Mouse (Mus musculus) left cerebral cortex, adult 2 months (tissue): ENCODE measurements around the gene Fbxl12. TPM values are rescaled to one million over a fixed set of nuclear protein-coding genes. Genes with fewer than 3 reads are reported as not detected.

Experiments used
- DNase-seq, 2 experiments: peaks; one replicate each; pipeline ENCODE4 v3.0.0; 2021 to 2022; ENCODE audit warnings: low spot score in 2 of 2, mixed read lengths in 1 of 2; ENCODE audit errors: extremely low spot score in 1 of 2
- H3K27ac ChIP-seq: fragments of 200-600 bp; 2 replicates; pipeline ENCODE4 v1.8.1; 2022
- H3K4me3 ChIP-seq: fragments of 200-600 bp; 2 replicates; pipeline ENCODE4 v1.8.1; 2022
- CTCF ChIP-seq: fragments of 200-600 bp; IDR thresholded peaks from 2 replicates; pipeline ENCODE4 v1.8.1; 2022; ENCODE audit warnings: antibody characterized with exemption, mild to moderate bottlenecking, moderate library complexity
- intact Hi-C: fragments of 180-260 bp; cut with DNase I; formaldehyde crosslinking; loops from one replicate; pipeline ENCODE4 v1.15.1; 2025
- total RNA-seq, 2 experiments: library from RNA; stranded (reverse); gene quantifications; 2 replicates each; pipeline ENCODE4 v1.2.3; 2021

The Fbxl12 gene
- total RNA-seq, 2 experiments from 2014 or later = 26.4 to 28.6 TPM

DNA sequence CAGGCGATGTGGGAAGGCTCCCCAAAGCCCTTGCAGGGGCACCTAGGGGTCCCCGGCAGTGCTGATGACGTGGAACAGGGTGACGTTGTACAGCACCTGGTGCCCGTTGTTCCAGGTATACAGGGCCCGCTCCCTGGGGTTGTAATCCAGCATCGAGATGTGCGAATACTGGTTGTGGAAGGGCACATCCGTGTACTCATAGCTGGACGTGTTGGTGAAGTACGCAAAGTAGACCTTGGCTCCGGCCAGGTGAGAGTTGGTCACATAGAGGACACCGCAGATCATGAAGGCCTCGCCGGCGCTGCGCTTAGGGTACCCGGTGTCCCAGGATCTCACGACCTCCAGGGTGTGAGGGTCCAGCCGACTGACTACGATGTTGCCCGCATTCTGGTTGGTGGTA is 23.5 kb upstream of the Fbxl12 start:
- no peak overlapping the region for H3K27ac ChIP-seq

DNA sequence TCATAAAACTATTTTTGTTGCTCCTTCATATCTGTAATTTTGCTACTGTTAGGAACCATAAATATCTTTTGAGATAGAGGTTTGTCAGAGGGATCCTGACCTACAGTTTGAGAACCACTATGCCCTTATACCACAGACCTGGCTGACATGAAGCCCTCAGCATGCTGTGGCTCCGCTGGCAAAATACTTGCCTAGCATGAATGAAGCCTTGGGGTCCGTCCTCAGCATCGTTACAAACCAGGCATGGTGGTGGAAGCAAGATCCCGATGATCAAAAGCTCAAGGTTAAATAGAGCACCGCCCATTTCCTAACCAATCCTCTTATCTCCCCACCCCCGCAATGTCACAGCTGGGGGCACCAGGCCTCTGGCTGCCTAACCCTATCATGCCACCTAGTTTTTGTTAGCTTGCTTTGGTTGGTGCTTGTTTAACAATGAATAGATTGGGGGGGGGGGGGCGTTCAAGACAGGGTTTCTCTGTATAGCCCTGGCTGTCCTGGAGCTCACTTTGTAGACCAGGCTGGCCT is 22.0 kb upstream of the Fbxl12 start:
- H3K27ac ChIP-seq = peak overlapping the region; percentile 95
- TF ChIP-seq CTCF = no peak
- intact Hi-C loops = loop anchor here (1.0 kb wide), 1 partner anchor 61 kb away; no protein-coding TSS in a partner anchor
- no peak for DNase-seq
- H3K4me3 ChIP-seq = no peak overlapping the region

More for the DNA sequence above, 23.5 kb upstream of the Fbxl12 start:
- intact Hi-C loops = no loop called here
- H3K4me3 ChIP-seq = no peak overlapping the region
- no peak for TF ChIP-seq CTCF
- DNase-seq = no peak

DNA sequence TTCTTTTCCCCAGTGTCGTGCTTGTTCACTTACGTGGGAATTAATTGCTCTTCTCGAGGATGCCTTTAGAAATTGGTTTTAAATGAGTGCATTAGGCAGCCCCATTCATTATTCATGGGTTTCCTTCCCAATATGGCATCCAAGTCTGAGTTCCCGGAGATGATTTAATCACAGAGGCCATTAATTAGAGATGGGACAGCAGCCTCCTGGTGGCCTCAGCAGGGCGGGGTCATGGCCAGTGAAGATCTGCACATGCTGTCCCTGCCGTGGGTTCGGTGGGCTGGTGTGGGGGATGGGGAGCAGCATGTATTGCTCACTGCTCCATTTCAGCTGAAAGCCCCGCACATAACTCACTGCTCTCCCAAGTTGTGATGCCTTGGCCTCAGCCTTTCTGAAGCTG is 21.4 kb upstream of the Fbxl12 start:
- intact Hi-C loops = loop anchor here (1.0 kb wide), 1 partner anchor 61 kb away; no protein-coding TSS in a partner anchor
- Histone ChIP-seq H3K27ac (peak overlapping the region; percentile 95), H3K4me3 (no peak overlapping the region)
- DNase-seq = no peak
- no peak for TF ChIP-seq CTCF

DNA sequence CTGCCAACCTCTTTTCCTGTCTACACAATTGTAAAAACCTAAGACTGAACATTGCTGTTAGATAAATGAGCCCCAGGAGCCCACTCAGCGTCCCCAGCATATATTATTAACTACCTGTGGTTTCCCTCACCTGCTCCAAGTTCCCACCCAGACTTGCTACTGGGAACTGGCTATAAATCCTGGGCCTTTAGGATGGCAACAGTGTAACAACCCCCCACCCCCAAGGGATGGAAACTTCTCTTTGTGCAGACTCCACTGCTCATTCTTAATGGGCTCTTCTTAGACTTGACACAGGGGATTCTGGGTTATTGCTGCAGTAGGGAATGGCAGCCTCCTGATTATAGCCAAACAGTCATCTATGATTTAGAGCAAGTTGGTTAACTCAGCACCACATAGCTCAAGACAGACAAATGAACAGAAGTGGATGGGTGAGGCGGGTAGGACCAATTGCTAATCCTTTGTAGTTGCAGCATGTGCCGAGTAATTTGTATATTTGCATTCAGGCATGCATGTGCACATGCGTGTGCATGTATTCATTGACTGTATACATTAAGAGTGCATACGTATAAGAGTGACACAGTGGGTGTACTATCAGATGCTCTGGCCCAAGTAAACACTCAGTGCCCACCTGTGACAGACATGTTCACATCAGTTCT is 20.5 kb upstream of the Fbxl12 start:
- intact Hi-C loops = loop anchor here (5.0 kb wide), 1 partner anchor 167 kb away; no protein-coding TSS in a partner anchor
- TF ChIP-seq CTCF = no peak

DNA sequence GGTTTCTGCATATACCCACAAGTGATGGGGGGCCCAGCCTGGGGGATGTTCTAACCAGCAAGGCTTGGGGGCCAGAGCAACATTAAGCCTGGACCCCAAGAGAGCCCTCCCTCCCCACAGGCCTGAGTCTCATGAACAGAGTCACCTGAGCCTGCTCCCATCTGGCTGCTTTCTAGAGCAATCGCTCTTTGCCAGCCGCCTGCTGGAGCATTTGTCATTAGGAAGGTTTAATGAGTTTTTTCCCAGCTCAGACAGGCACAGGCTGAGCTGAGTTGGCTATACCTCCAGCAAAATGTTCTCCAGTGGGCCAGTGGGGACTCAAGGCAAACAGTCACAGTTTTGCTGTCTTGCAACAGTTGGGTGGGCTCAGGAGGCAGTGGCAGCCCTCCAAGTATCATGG is 19.8 kb upstream of the Fbxl12 start:
- intact Hi-C loops = loop anchor here (5.0 kb wide), 1 partner anchor 168 kb away; no protein-coding TSS in a partner anchor
- TF ChIP-seq CTCF = peak; percentile 4; the same call in 1 of the 2 replicates
- peak overlapping the region; percentile 95 for H3K27ac ChIP-seq
- H3K4me3 ChIP-seq = no peak overlapping the region
- peak; percentile 37 to 40 for DNase-seq

More for the DNA sequence above, 20.5 kb upstream of the Fbxl12 start:
- no peak overlapping the region for H3K4me3 ChIP-seq
- no peak for DNase-seq
- H3K27ac ChIP-seq = peak overlapping the region; percentile 95

DNA sequence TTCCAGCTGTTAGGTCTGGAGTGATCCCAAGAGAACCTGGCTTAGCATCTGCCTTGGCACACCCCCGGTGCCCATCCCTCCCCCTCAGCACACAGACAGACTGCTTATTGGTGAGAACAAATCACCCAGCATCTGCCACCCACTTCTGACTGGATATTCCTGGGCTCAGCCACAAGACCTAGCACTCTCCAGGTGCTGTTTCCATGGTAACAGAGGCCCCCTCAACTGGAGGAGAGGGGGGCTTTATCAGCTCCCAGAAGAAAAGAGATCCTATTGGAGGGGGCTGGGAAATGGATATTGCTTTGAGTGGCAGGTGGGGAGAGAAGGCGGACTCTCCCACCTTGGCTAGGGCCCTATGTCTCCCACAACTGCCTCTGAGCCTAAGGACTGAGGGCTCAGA is 19.4 kb upstream of the Fbxl12 start:
- intact Hi-C loops = loop anchor here (5.0 kb wide), 1 partner anchor 168 kb away; no protein-coding TSS in a partner anchor
- Histone ChIP-seq H3K4me3 (no peak overlapping the region), H3K27ac (peak overlapping the region; percentile 95)
- no peak for TF ChIP-seq CTCF
- DNase-seq = peak; percentile 62 to 75

DNA sequence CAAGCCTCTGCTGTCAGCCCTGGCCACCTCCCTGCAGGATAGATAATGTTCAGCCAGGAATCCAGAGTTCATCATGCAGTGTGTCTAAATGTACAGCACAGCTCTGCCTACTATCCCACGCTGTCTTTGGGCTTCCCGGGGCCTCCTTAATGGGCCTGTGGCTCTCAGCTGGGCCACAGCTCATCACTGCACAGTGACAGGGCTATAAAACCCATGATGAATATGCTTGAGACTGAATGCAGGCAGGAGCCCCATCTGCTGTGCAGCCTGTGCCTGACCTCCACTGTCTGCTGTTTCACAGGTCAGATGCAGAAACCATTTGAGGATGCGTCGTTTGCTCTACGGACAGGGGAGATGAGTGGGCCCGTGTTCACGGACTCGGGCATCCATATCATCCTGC is 18.3 kb upstream of the Fbxl12 start:
- Histone ChIP-seq H3K27ac (peak overlapping the region; percentile 95), H3K4me3 (no peak overlapping the region)
- no peak for TF ChIP-seq CTCF
- intact Hi-C loops = loop anchor here (1.0 to 5.0 kb wide), 3 partner anchors 64 to 169 kb away; no protein-coding TSS in a partner anchor
- no peak for DNase-seq

DNA sequence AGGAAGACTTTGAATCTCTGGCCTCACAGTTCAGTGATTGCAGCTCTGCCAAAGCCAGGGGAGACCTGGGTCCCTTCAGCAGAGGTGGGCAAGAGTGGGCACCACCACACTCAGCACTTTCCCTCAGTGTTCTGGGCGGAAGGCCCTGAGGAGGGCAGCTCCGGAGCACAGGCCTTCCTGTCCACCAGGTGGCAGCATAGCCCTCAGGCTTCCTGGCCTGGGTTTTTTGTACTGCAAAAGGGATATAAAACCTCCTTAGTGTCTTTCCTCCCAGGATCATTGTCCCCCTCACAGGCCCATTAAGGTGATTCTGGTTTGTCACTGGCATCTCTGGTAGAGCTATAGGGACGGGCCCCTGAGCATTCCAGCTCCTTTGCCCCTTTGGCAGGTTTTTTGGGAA is 17.8 kb upstream of the Fbxl12 start:
- Histone ChIP-seq H3K27ac (peak overlapping the region; percentile 95), H3K4me3 (no peak overlapping the region)
- DNase-seq = peak; percentile 80 to 87
- peak; percentile 96 for TF ChIP-seq CTCF
- intact Hi-C loops = loop anchor here (1.0 to 5.0 kb wide), 3 partner anchors 65 to 170 kb away; no protein-coding TSS in a partner anchor

DNA sequence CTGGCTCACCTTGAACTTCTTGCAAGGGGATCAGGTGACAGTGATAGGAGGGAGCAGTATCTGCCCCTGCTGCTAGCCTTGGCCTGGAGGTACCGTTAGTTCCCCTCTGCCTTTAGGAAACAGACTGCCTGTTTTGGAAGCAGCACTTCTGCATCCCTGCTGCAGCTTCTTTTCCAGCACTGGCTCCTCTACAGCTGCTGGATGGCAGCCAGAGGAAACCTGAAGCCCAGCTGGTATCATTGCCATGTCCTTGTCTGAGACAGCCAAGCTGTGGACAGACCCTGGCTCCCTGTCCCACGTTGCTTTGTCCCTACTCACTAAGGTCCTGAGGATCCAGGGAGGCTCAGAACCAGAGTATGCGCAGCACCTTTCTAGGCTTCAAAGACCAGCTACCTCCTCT is 13.0 kb upstream of the Fbxl12 start:
- TF ChIP-seq CTCF = no peak
- no peak for DNase-seq
- Histone ChIP-seq H3K27ac (peak overlapping the region; percentile 72), H3K4me3 (no peak overlapping the region)
- intact Hi-C loops = no loop called here

DNA sequence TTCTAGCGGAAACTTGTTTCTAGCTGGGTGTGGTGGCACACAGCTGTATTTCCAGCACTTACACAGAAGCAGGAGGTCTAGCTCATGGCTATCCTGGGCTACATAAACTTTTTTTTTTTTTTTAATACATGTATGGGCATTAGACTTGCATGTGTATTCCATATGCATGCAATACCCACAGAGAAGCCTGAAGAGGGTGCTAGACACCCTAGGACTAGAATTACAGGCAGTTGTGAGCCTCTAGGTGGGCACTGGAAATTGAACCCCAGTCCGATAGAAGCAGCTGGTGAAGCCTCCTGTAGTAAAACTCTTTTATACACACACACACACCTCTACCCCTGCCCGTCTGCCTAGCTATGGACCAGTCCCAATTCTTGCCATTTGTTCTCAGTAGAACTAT is 9.3 kb upstream of the Fbxl12 start:
- peak; percentile 12 for TF ChIP-seq CTCF
- DNase-seq = no peak
- Histone ChIP-seq H3K4me3 (no peak overlapping the region), H3K27ac (no peak overlapping the region)
- intact Hi-C loops = loop anchor here (5.0 kb wide), 1 partner anchor 192 kb away; the partner anchor contains the start of gene Zfp26

DNA sequence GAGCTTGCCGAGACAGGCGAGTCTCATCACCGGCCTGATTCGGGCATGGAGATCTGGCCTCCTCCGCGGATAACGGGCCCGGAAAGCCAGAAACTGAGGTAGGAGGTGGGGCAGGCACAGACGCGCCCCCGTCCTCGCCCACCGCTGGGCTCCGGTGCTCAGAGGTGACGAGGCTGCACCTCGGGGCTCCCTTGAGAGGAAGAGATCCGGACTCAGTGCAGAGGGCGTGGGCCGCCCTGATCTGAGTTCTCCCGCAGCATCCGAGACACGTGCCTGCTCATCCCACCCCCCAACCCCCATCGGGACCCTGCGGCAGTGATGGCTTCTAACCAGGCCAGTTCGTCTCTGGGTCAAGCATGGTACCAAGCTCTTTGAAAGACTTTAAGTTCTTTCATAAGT is 7.7 kb upstream of the Fbxl12 start:
- intact Hi-C loops = loop anchor here (5.0 kb wide), 1 partner anchor 190 kb away; the partner anchor contains the start of gene Zfp26
- no peak for DNase-seq
- Histone ChIP-seq H3K27ac (peak overlapping the region; percentile 92), H3K4me3 (peak overlapping the region; percentile 99)
- no peak for TF ChIP-seq CTCF

DNA sequence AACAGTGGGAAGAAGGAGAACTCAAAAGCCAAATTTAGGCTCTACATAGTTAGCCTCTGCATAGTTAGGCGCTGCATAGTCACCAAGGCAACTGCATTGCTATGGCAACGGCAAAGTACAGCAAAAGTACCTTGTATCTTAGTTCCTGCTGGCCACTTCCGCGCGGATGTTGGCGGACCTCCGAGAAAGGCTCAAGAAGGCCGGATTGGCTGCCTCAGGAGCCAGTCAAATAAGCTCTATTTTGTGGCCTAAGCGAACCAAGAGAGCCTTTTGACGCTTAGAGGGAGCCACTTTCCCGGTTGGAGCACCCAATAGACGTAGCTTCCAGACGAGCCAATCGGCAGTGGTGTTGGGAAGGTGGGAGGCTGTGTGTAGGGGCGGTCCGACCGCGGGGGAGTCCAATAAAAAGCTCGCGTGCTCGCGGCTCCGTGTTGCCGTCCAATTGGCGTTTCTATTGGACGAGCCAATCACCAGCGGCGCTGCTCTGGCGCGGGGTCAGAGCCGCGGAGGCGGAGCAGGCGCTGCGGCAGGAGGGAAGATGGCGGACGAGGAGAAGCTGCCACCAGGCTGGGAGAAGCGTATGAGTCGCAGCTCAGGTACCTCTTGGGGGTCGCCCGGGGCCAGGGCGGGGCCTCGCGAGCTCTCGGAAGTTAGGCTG is 7.2 kb upstream of the Fbxl12 start, which contains the start of gene Pin1:
Pin1 (plus strand) TSS at position 494 of the 658 bp plus-strand sequence.
- H3K4me3 ChIP-seq = peak within 1 kb of the TSS; percentile 99
- intact Hi-C loops = loop anchor here (5.0 kb wide), 1 partner anchor 189 kb away; the partner anchor contains the start of gene Zfp26
- peak within 1 kb of the TSS; percentile 92 for H3K27ac ChIP-seq
- DNase-seq = peak; percentile 97 to 99
- TF ChIP-seq CTCF = no peak; the same call in 1 of the 2 replicates
